Mouse (Mus musculus): Measurements from ENCODE around the gene Psmd13. TPM values are rescaled to one million over a fixed set of nuclear protein-coding genes. Genes with fewer than 3 reads are reported as not detected.

Gene Psmd13
- total RNA-seq, 2 experiments from 2014 or later, result 118 to 127 TPM

- peak; percentile 80 to 85 for DNase-seq
These were observed 21.4 kb downstream of the Psmd13 start for GRCm38 (mm10) chr7:140903212-140903611.

GRCm38 (mm10) chr7:140905642-140906081 lies 23.9 kb downstream of the Psmd13 start:
- DNase-seq, result no peak

- peak; percentile 69 to 71 for DNase-seq
These were observed 25.4 kb downstream of the Psmd13 start for GRCm38 (mm10) chr7:140907131-140907530.

- no peak for DNase-seq
These were observed 25.9 kb downstream of the Psmd13 start for GRCm38 (mm10) chr7:140907697-140908096.

- peak in 1 of 2 experiments; percentile 31 for DNase-seq
These were observed 26.4 kb downstream of the Psmd13 start for GRCm38 (mm10) chr7:140908181-140908580.

- DNase-seq, result peak; percentile 84 to 90
These were observed 26.9 kb downstream of the Psmd13 start for GRCm38 (mm10) chr7:140908634-140909107.

- no peak for DNase-seq
These were observed 30.5 kb downstream of the Psmd13 start for GRCm38 (mm10) chr7:140912293-140912692.

GRCm38 (mm10) chr7:140912846-140913482 lies 31.2 kb downstream of the Psmd13 start:
- no peak for DNase-seq

GRCm38 (mm10) chr7:140914031-140914690 lies 32.4 kb downstream of the Psmd13 start:
- no peak for DNase-seq

GRCm38 (mm10) chr7:140919911-140920310 lies 38.1 kb downstream of the Psmd13 start:
- DNase-seq, result no peak

GRCm38 (mm10) chr7:140920418-140921029 lies 38.8 kb downstream of the Psmd13 start, which contains the start of gene Nlrp6:
Gene Nlrp6 (plus strand): TSS chr7:140920902.
- DNase-seq, result no peak

- DNase-seq, result no peak
These were observed 39.6 kb downstream of the Psmd13 start for GRCm38 (mm10) chr7:140921225-140921975.

GRCm38 (mm10) chr7:140922398-140923069 lies 40.8 kb downstream of the Psmd13 start:
- DNase-seq, result peak; percentile 68 to 79

- no peak for DNase-seq
These were observed 41.5 kb downstream of the Psmd13 start for GRCm38 (mm10) chr7:140923070-140923775.

- DNase-seq, result no peak
These were observed 45.4 kb downstream of the Psmd13 start for GRCm38 (mm10) chr7:140927181-140927580.

- DNase-seq, result no peak
These were observed 56.7 kb downstream of the Psmd13 start for GRCm38 (mm10) chr7:140938436-140938835.

- DNase-seq, result no peak
These were observed 57.1 kb downstream of the Psmd13 start for GRCm38 (mm10) chr7:140938896-140939295.

GRCm38 (mm10) chr7:140939669-140940171 lies 58.0 kb downstream of the Psmd13 start:
- no peak for DNase-seq

- DNase-seq, result peak; percentile 91 to 94
These were observed 59.7 kb downstream of the Psmd13 start, which contains the start of gene Pgghg for GRCm38 (mm10) chr7:140941222-140942051. Gene Pgghg (plus strand): TSS chr7:140941391.

GRCm38 (mm10) chr7:140942341-140942740 lies 60.6 kb downstream of the Psmd13 start:
- peak in 1 of 2 experiments; percentile 36 for DNase-seq
